8 mouse cellular contexts compared by ENCODE assay signal in the genomic region with DNA sequence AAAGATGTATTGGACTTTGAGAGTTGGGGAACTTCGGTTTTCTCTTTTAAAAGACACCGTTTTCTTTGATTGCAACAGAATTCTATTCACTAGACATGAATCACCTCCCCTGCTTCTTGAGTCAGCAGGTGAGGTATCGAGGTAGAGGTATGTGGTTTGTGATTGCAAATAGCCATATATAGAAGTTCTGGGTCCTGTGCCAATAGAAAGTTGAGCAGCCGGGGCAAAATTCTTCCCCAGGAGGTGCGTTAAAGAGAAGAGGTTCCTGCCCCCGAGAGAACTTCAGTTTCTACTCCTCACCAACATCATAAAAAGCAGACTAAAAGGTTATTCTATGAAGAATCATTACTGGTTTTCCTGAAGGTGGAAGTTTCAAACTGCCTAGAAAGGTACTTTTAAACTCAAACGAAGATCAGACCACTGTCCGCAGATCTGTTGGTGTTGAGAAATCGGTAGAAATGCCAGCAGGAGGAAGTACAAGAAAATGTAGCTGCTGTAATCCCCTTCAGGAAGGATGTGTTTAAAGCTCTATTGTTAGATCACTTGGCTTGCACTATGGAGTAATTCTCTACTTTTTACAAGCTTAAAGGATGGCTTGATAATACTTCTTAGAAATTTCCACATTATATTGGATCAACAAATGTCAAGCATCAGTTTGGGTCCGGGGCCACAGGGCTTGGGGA. TPM values are rescaled to one million over a fixed set of nuclear protein-coding genes. Genes with fewer than 3 reads are reported as not detected.
DNase-seq lines count a peak whose midpoint lies in the region; ATAC-seq lines count a peak whose summit lies in the region.

No protein-coding gene starts in this region.

- no peak for ATAC-seq in hindbrain, embryonic 16.5 days
- no peak for ATAC-seq in erythroid progenitor cell, adult 5-6 weeks (replicated peaks; ENCODE audit: low FRiP score, poor library complexity, severe bottlenecking)

- H3K9me3 ChIP-seq in hindbrain, embryonic 16.5 days (ENCODE audit: control insufficient read depth, low read length): no peaks in the 10 kb centered on the region

- peak; percentile 9 for DNase-seq in embryo, embryonic 10.5 days (ENCODE audit: low spot score)
- DNase-seq in embryo, embryonic 10 days (ENCODE audit: low spot score): no peak
- DNase-seq in thymus, postnatal 14 days: no peak
- DNase-seq in gastrocnemius, postnatal 36 days: no peak

- peak overlapping the region; percentile 88 for H3K27ac ChIP-seq in brown adipose tissue, adult 24 weeks (replicated peaks; ENCODE audit: low read depth, low read length)
- H3K27ac ChIP-seq in hindbrain, embryonic 16.5 days (ENCODE audit: low read depth, low read length): no peak overlapping the region
- H3K27ac ChIP-seq in macrophage: peak overlapping the region; percentile 86

- H3K27me3 ChIP-seq in hindbrain, embryonic 16.5 days (replicated peaks; ENCODE audit: control insufficient read depth, insufficient read depth, low read length): no peaks in the 10 kb centered on the region

- intact Hi-C loops in gastrocnemius, postnatal 36 days (cut with DNase I): no loop called here

- WGBS in hindbrain, embryonic 16.5 days: 63% methylated on average over 10 of the region's 10 CpGs
- 3% methylated on average over 10 of the region's 10 CpGs for WGBS in macrophage (ENCODE audit: missing documents)

- H3K4me3 ChIP-seq in brown adipose tissue, adult 24 weeks (ENCODE audit: insufficient read depth, low read depth, low read length): peak overlapping the region; percentile 67
- H3K4me3 ChIP-seq in hindbrain, embryonic 16.5 days (ENCODE audit: low read length): peak overlapping the region; percentile 38; the same call in 1 of the 2 replicates
- peak overlapping the region; percentile 92 for H3K4me3 ChIP-seq in macrophage (ENCODE audit: inconsistent target)

- H3K4me1 ChIP-seq in brown adipose tissue, adult 24 weeks (ENCODE audit: control insufficient read depth, insufficient read depth, insufficient read length, low read length): peaks cover 2% of the 10 kb centered on the region; the same call in 1 of the 2 replicates
- no peaks in the 10 kb centered on the region for H3K4me1 ChIP-seq in hindbrain, embryonic 16.5 days (ENCODE audit: control insufficient read depth, insufficient read depth, low read depth, low read length)

- H3K79me2 ChIP-seq in macrophage (ENCODE audit: inconsistent target): peaks cover 53% of the 10 kb centered on the region

- H3K9ac ChIP-seq in hindbrain, embryonic 16.5 days (ENCODE audit: low read depth, low read length): no peak overlapping the region

- peak overlapping the region; percentile 63 for H3K4me2 ChIP-seq in hindbrain, embryonic 16.5 days (ENCODE audit: low read length)

- no peaks in the 10 kb centered on the region for H3K36me3 ChIP-seq in hindbrain, embryonic 16.5 days (ENCODE audit: control insufficient read depth, insufficient read depth, low read length)
- H3K36me3 ChIP-seq in macrophage (ENCODE audit: inconsistent target): peaks cover 15% of the 10 kb centered on the region; the same call in 1 of the 2 replicates

RNA-seq across cellular contexts. Expression of a gene that starts 1.0 kb away (rescaled TPM):
- 23.1 and 24.9 TPM in 2 replicates for polyA plus RNA-seq in brown adipose tissue, adult 24 weeks (2012; ENCODE audit: insufficient read depth, insufficient read length, missing spikeins)
- polyA plus RNA-seq in hindbrain, embryonic 16.5 days (2015; fragmentation: Nextera tagmentation; extraction: Ambion mirVana): 30.2 and 30.4 TPM in 2 replicates
- 1,000 to 10,000 TPM in 14 of 26 experiments, 100 to 1,000 TPM in 12; 421 to 2,075 (median 1,106) TPM for total RNA-seq in macrophage (2018; cell fraction: chromatin; rRNA removed)
- total RNA-seq in macrophage (2018; cell fraction: cytosol; rRNA removed): 100 to 1,000 TPM in 16 of 26 experiments, 10 to 100 TPM in 10; 55.5 to 339 (median 182) TPM
- total RNA-seq in macrophage (2018; cell fraction: nucleus; rRNA removed): 1,000 to 10,000 TPM in 1 of 26 experiments, 100 to 1,000 TPM in 25; 162 to 1,029 (median 579) TPM
- 299 to 390 TPM (median 368 TPM) in 3 replicates for polyA plus RNA-seq in macrophage (2018)
- 31.9 and 90.1 TPM in 2 replicates for total RNA-seq in erythroid progenitor cell, adult 5-6 weeks (2015; ENCODE audit: low replicate concordance)
- total RNA-seq in erythroid progenitor cell, adult 5-6 weeks (2017; ENCODE audit: low replicate concordance): 30.9 and 46.4 TPM in 2 replicates
- total RNA-seq in gastrocnemius, postnatal 36 days (2021): 10 to 100 TPM; 13.2 to 13.3 TPM

Comparison
In these comparisons a context has a peak if more than half of its experiments do, and no peak if none do; other contexts are left out.
1. H3K4me3 ChIP-seq: peak in every context shown above with its lines; median percentile 92 in macrophage; 67 in brown adipose tissue, adult 24 weeks; 38 in hindbrain, embryonic 16.5 days.